In genomic region chr11:118256371-118256770, GRCm38 (mm10) we compare ENCODE assay signal across 31 mouse cellular contexts. TPM values are rescaled to one million over a fixed set of nuclear protein-coding genes. Genes with fewer than 3 reads are reported as not detected.
DNase-seq lines count a peak whose midpoint lies in the region; ATAC-seq and TF ChIP-seq lines count a peak whose summit lies in the region.
"Had no signal": no experiment of that assay in that cellular context is flagged by ENCODE, and none has a peak within 500 bp of the region (broad histone marks: within the 10 kb centered on the region; RNA-seq: fewer than 3 reads in every experiment).

No protein-coding gene starts in this region.

- no peak for TF ChIP-seq CTCF in forebrain, postnatal 0 days (IDR thresholded peaks at IDR 0.05; ENCODE audit: low read depth)

- H3K9me3 ChIP-seq in heart, embryonic 10.5 days: no peaks in the 10 kb centered on the region
- H3K9me3 ChIP-seq in embryonic facial prominence, embryonic 10.5 days: no peaks in the 10 kb centered on the region
- H3K9me3 ChIP-seq in forebrain, postnatal 0 days (ENCODE audit: low read length): no peaks in the 10 kb centered on the region
- H3K9me3 ChIP-seq in forebrain, embryonic 15.5 days: no peaks in the 10 kb centered on the region
- H3K9me3 ChIP-seq: embryonic facial prominence, embryonic 13.5 days; forebrain, embryonic 12.5 days; hindbrain, embryonic 12.5 days; intestine, embryonic 15.5 days; limb, embryonic 10.5 days; limb, embryonic 15.5 days; liver, embryonic 13.5 days; megakaryocyte, embryonic 14.5 days; midbrain, embryonic 12.5 days; neural tube, embryonic 12.5 days had no signal

- DNase-seq in heart, embryonic 10.5 days (ENCODE audit: low spot score): no peak
- DNase-seq in heart, postnatal 10 days: no peak
- peak; percentile 33 for DNase-seq in ovary, adult 18-20 months (ENCODE audit: low spot score)
- no peak for DNase-seq in ovary, postnatal 14 days (ENCODE audit: low spot score)
- peak; percentile 69 for DNase-seq in adrenal gland, adult 8-10 months
- DNase-seq in embryonic facial prominence, embryonic 10.5 days (ENCODE audit: low spot score): no peak
- no peak for DNase-seq in forebrain, postnatal 0 days
- DNase-seq: cerebellum, adult 11-12 months; cerebellum, adult 9-11 months; embryo, embryonic 11 days; gastrocnemius, postnatal 36 days; heart, adult 18-20 months; kidney, adult 8-10 months; kidney, postnatal 10 days; liver, embryonic 13.5 days; lung, adult 18-20 months; lung, postnatal 4 days had no signal

- no peak for ATAC-seq in forebrain, postnatal 0 days
- no peak for ATAC-seq in forebrain, embryonic 15.5 days (replicated peaks)
- ATAC-seq: activated CD4-positive, CD25-positive, alpha-beta regulatory T cell, adult 4 months; hindbrain, postnatal 0 days; intestine, embryonic 15.5 days; lung, postnatal 0 days had no signal

- peaks cover 55% of the 10 kb centered on the region for H3K36me3 ChIP-seq in heart, embryonic 10.5 days
- peaks cover 55% of the 10 kb centered on the region for H3K36me3 ChIP-seq in embryonic facial prominence, embryonic 10.5 days (replicated peaks)
- H3K36me3 ChIP-seq in forebrain, postnatal 0 days (ENCODE audit: insufficient read depth): peaks cover 43% of the 10 kb centered on the region
- peaks cover 39% of the 10 kb centered on the region for H3K36me3 ChIP-seq in forebrain, embryonic 15.5 days

- intact Hi-C loops in heart, postnatal 10 days (cut with DNase I): no loop called here

- H3K27me3 ChIP-seq in heart, embryonic 10.5 days (ENCODE audit: insufficient read depth, poor library complexity, severe bottlenecking): no peaks in the 10 kb centered on the region
- H3K27me3 ChIP-seq in embryonic facial prominence, embryonic 10.5 days (replicated peaks; ENCODE audit: low read depth, poor library complexity, severe bottlenecking): no peaks in the 10 kb centered on the region
- no peaks in the 10 kb centered on the region for H3K27me3 ChIP-seq in forebrain, postnatal 0 days (ENCODE audit: insufficient read depth, low read length)
- H3K27me3 ChIP-seq in forebrain, embryonic 15.5 days: no peaks in the 10 kb centered on the region
- H3K27me3 ChIP-seq: embryonic facial prominence, embryonic 13.5 days; forebrain, embryonic 12.5 days; intestine, embryonic 15.5 days; limb, embryonic 15.5 days; liver, embryonic 13.5 days; megakaryocyte, embryonic 14.5 days; neural tube, embryonic 12.5 days had no signal

- H3K4me3 ChIP-seq in heart, embryonic 10.5 days: no peak overlapping the region
- H3K4me3 ChIP-seq in embryonic facial prominence, embryonic 10.5 days: no peak overlapping the region
- no peak overlapping the region for H3K4me3 ChIP-seq in forebrain, postnatal 0 days (ENCODE audit: low read depth, low read length)
- no peak overlapping the region for H3K4me3 ChIP-seq in forebrain, embryonic 15.5 days
- H3K4me3 ChIP-seq: embryonic facial prominence, embryonic 13.5 days; forebrain, embryonic 12.5 days; hindbrain, embryonic 12.5 days; intestine, embryonic 15.5 days; limb, embryonic 10.5 days; limb, embryonic 15.5 days; liver, embryonic 13.5 days; megakaryocyte, embryonic 14.5 days; midbrain, embryonic 12.5 days; myocyte; neural tube, embryonic 12.5 days had no signal

- H3K9ac ChIP-seq in forebrain, postnatal 0 days: no peak overlapping the region
- no peak overlapping the region for H3K9ac ChIP-seq in forebrain, embryonic 15.5 days (replicated peaks)
- H3K9ac ChIP-seq: forebrain, embryonic 12.5 days; hindbrain, embryonic 12.5 days; intestine, embryonic 15.5 days; limb, embryonic 15.5 days; liver, embryonic 13.5 days; midbrain, embryonic 12.5 days; neural tube, embryonic 12.5 days had no signal

- WGBS in heart, embryonic 10.5 days: 83% methylated on average over 7 of the region's 7 CpGs
- WGBS in embryonic facial prominence, embryonic 10.5 days: 91% methylated on average over 7 of the region's 7 CpGs
- 94% methylated on average over 7 of the region's 7 CpGs for WGBS in forebrain, postnatal 0 days
- 93% methylated on average over 7 of the region's 7 CpGs for WGBS in forebrain, embryonic 15.5 days

- peak overlapping the region; percentile 37 for H3K27ac ChIP-seq in heart, embryonic 10.5 days
- 0 out of 2 replicates have a peak overlapping the region, but pooled peaks have one; percentile 32 for H3K27ac ChIP-seq in embryonic facial prominence, embryonic 10.5 days (replicated peaks)
- H3K27ac ChIP-seq in forebrain, postnatal 0 days (ENCODE audit: low read depth, low read length): no peak overlapping the region
- H3K27ac ChIP-seq in forebrain, embryonic 15.5 days (replicated peaks): no peak overlapping the region
- H3K27ac ChIP-seq: embryonic facial prominence, embryonic 13.5 days; forebrain, embryonic 12.5 days; hindbrain, embryonic 12.5 days; hindbrain, postnatal 0 days; intestine, embryonic 15.5 days; limb, embryonic 10.5 days; limb, embryonic 15.5 days; liver, embryonic 13.5 days; midbrain, embryonic 12.5 days; neural tube, embryonic 12.5 days had no signal

- no peak overlapping the region for H3K4me2 ChIP-seq in forebrain, postnatal 0 days (ENCODE audit: low read depth)
- no peak overlapping the region for H3K4me2 ChIP-seq in forebrain, embryonic 15.5 days (replicated peaks)
- H3K4me2 ChIP-seq: embryonic facial prominence, embryonic 13.5 days; forebrain, embryonic 12.5 days; hindbrain, embryonic 12.5 days; intestine, embryonic 15.5 days; limb, embryonic 15.5 days; liver, embryonic 13.5 days; midbrain, embryonic 12.5 days; neural tube, embryonic 12.5 days had no signal

- peaks cover 25% of the 10 kb centered on the region for H3K4me1 ChIP-seq in heart, embryonic 10.5 days
- peaks cover 17% of the 10 kb centered on the region for H3K4me1 ChIP-seq in embryonic facial prominence, embryonic 10.5 days
- H3K4me1 ChIP-seq in forebrain, postnatal 0 days (ENCODE audit: insufficient read depth): peaks cover 16% of the 10 kb centered on the region
- H3K4me1 ChIP-seq in forebrain, embryonic 15.5 days: peaks cover 23% of the 10 kb centered on the region
- H3K4me1 ChIP-seq: liver, embryonic 13.5 days had no signal

RNA-seq across cellular contexts. Expression of gene Cyth1, which starts 8.0 kb away (rescaled TPM):
- 15.5 and 15.6 TPM in 2 replicates for polyA plus RNA-seq in heart, embryonic 10.5 days (2016; fragmentation: Nextera tagmentation; extraction: Ambion mirVana)
- total RNA-seq in heart, postnatal 10 days (2021): 10 to 100 TPM; 51.2 to 59.7 TPM
- total RNA-seq in adrenal gland, adult 8-10 months (2022): 10 to 100 TPM; 23.4 to 28.1 (median 24.4) TPM
- polyA plus RNA-seq in embryonic facial prominence, embryonic 10.5 days (2016; fragmentation: Nextera tagmentation; extraction: Ambion mirVana): 15.5 and 15.8 TPM in 2 replicates
- 64.1 and 74.1 TPM in 2 replicates for total RNA-seq in forebrain, postnatal 0 days (2014; rRNA removed)
- 23.7 and 24.2 TPM in 2 replicates for polyA plus RNA-seq in forebrain, postnatal 0 days (2015; fragmentation: Nextera tagmentation; extraction: Ambion mirVana)
- polyA plus RNA-seq in forebrain, embryonic 15.5 days (2015; fragmentation: Nextera tagmentation; extraction: Ambion mirVana): 32.3 and 34.6 TPM in 2 replicates

RNA-seq across cellular contexts. Expression of gene Usp36, which starts 33.7 kb away (rescaled TPM):
- polyA plus RNA-seq in heart, embryonic 10.5 days (2016; fragmentation: Nextera tagmentation; extraction: Ambion mirVana): 19.5 and 22.4 TPM in 2 replicates
- 10 to 100 TPM; 13.9 TPM for total RNA-seq in heart, postnatal 10 days (2021)
- total RNA-seq in adrenal gland, adult 8-10 months (2022): 10 to 100 TPM; 21.0 to 36.9 (median 28.9) TPM
- 24.1 and 24.2 TPM in 2 replicates for polyA plus RNA-seq in embryonic facial prominence, embryonic 10.5 days (2016; fragmentation: Nextera tagmentation; extraction: Ambion mirVana)
- 17.1 and 22.1 TPM in 2 replicates for total RNA-seq in forebrain, postnatal 0 days (2014; rRNA removed)
- polyA plus RNA-seq in forebrain, postnatal 0 days (2015; fragmentation: Nextera tagmentation; extraction: Ambion mirVana): 6.7 and 9.5 TPM in 2 replicates
- 17.0 and 17.4 TPM in 2 replicates for polyA plus RNA-seq in forebrain, embryonic 15.5 days (2015; fragmentation: Nextera tagmentation; extraction: Ambion mirVana)

Comparison
In these comparisons a context has a peak if more than half of its experiments do, and no peak if none do; other contexts are left out.
1. DNase-seq: peak in ovary, adult 18-20 months (single experiment) and adrenal gland, adult 8-10 months (single experiment); none in heart, embryonic 10.5 days (single experiment), heart, postnatal 10 days (0 of 2), ovary, postnatal 14 days (single experiment), embryonic facial prominence, embryonic 10.5 days (single experiment) and forebrain, postnatal 0 days (single experiment).
2. H3K27ac ChIP-seq: peak in heart, embryonic 10.5 days (single experiment) and embryonic facial prominence, embryonic 10.5 days (single experiment); none in forebrain, postnatal 0 days (single experiment) and forebrain, embryonic 15.5 days (single experiment).